Mouse (Mus musculus) urinary bladder, postnatal 14 days (tissue): ENCODE measurements at regions not wholly inside any gene's neighbourhood (a gene's known extent, or its start where the extent isn't known, plus 50 kb on each side); places are given as distances from the start of the nearest gene placed in this dataset.

Source experiments
- DNase-seq: peaks from one replicate; pipeline ENCODE4 v3.0.0; 2021; ENCODE audit warnings: low spot score

- peak; percentile 82 for DNase-seq
Measured at GRCm38 (mm10) chr5:93328059-93328458, 61.0 kb downstream of the Ccng2 start.

GRCm38 (mm10) chr5:93330851-93331250, 63.8 kb downstream of the Ccng2 start:
- no peak for DNase-seq

GRCm38 (mm10) chr5:93353101-93353500, 86.0 kb downstream of the Ccng2 start:
- no peak for DNase-seq
